Mouse (Mus musculus) left cerebral cortex, postnatal 4 days (tissue): ENCODE measurements at regions not wholly inside any gene's neighbourhood (a gene's known extent, or its start where the extent isn't known, plus 50 kb on each side); places are given as distances from the start of the nearest gene placed in this dataset.

Experiments
- DNase-seq: peaks from one replicate; pipeline ENCODE4 v3.0.0-alpha.2; 2022
- intact Hi-C: fragments of 180-260 bp; cut with DNase I; formaldehyde crosslinking; loops from one replicate; pipeline ENCODE4 v1.15.1; 2025

- intact Hi-C loops = no loop called here
- DNase-seq = no peak
Measured at GRCm38 (mm10) chr5:54252038-54252437, 253.7 kb downstream of the Stim2 start.

- intact Hi-C loops = no loop called here
- DNase-seq = no peak
Measured at GRCm38 (mm10) chr5:54254005-54254404, 255.7 kb downstream of the Stim2 start.

- DNase-seq = peak; percentile 43
- intact Hi-C loops = no loop called here
Measured at GRCm38 (mm10) chr5:54258087-54258733, 259.9 kb downstream of the Stim2 start.

GRCm38 (mm10) chr5:54264867-54265434 lies 266.7 kb downstream of the Stim2 start:
- intact Hi-C loops = no loop called here
- DNase-seq = peak; percentile 59

GRCm38 (mm10) chr5:54267905-54268590 lies 269.7 kb downstream of the Stim2 start:
- intact Hi-C loops = no loop called here
- DNase-seq = no peak

GRCm38 (mm10) chr5:54279357-54279756 lies 281.1 kb downstream of the Stim2 start:
- intact Hi-C loops = no loop called here
- DNase-seq = no peak

- peak; percentile 10 for DNase-seq
- intact Hi-C loops = no loop called here
Measured at GRCm38 (mm10) chr5:54280670-54281069, 282.4 kb downstream of the Stim2 start.

GRCm38 (mm10) chr5:54281121-54281520 lies 282.8 kb downstream of the Stim2 start:
- DNase-seq = no peak
- intact Hi-C loops = no loop called here

- intact Hi-C loops = no loop called here
Measured at GRCm38 (mm10) chr5:54290372-54291080, 292.2 kb downstream of the Stim2 start.

GRCm38 (mm10) chr5:54291940-54292339 lies 293.6 kb downstream of the Stim2 start:
- DNase-seq = no peak
- intact Hi-C loops = no loop called here

More at GRCm38 (mm10) chr5:54290372-54291080, 292.2 kb downstream of the Stim2 start:
- DNase-seq = no peak

- no peak for DNase-seq
- intact Hi-C loops = no loop called here
Measured at GRCm38 (mm10) chr5:54313660-54314279, 315.5 kb downstream of the Stim2 start.

GRCm38 (mm10) chr5:54330415-54330814 lies 332.1 kb downstream of the Stim2 start:
- intact Hi-C loops = no loop called here
- DNase-seq = no peak

GRCm38 (mm10) chr5:54342976-54343375 lies 344.7 kb downstream of the Stim2 start:
- intact Hi-C loops = no loop called here
- DNase-seq = peak; percentile 47

- peak; percentile 1 for DNase-seq
- intact Hi-C loops = no loop called here
Measured at GRCm38 (mm10) chr5:54343432-54343831, 345.1 kb downstream of the Stim2 start.

- DNase-seq = no peak
- intact Hi-C loops = no loop called here
Measured at GRCm38 (mm10) chr5:54348820-54349596, 350.7 kb downstream of the Stim2 start.

- intact Hi-C loops = no loop called here
- DNase-seq = no peak
Measured at GRCm38 (mm10) chr5:54349775-54350332, 351.6 kb downstream of the Stim2 start.

- intact Hi-C loops = no loop called here
- no peak for DNase-seq
Measured at GRCm38 (mm10) chr5:54356105-54356504, 357.8 kb downstream of the Stim2 start.

GRCm38 (mm10) chr5:54357501-54357900 lies 359.2 kb downstream of the Stim2 start:
- no peak for DNase-seq
- intact Hi-C loops = no loop called here

GRCm38 (mm10) chr5:54358221-54358620 lies 359.9 kb downstream of the Stim2 start:
- intact Hi-C loops = no loop called here
- DNase-seq = no peak
